Mouse (Mus musculus): ENCODE measurements around the gene Smarca2.

Gene Smarca2

GRCm38 (mm10) chr19:26790386-26791346 lies 185.8 kb downstream of the Smarca2 start:
- DNase-seq: no peak

DNA sequence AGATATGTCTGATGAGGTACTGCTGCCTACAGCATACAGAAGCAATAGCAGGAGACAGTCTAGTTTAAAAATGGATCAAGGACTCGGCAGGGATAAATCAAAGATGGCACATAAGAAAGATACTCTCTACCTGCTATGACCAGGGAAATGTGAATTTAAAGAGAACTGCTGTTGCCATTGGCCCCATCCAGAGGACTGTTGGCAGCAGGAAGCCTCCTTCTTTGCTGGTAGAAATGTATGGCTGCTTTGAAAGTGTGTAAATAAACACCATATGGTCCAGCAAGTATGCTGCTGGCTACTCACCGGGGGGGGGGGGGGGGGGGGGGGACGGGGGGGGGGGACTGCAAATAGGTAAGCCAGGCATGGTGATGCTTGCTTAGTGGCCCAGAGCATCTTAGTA lies 189.5 kb downstream of the Smarca2 start:
- peak; percentile 31 to 37 for DNase-seq

GRCm38 (mm10) chr19:26796006-26796405 lies 191.2 kb downstream of the Smarca2 start:
- no peak for DNase-seq

GRCm38 (mm10) chr19:26804401-26804800 lies 199.6 kb downstream of the Smarca2 start:
- DNase-seq: no peak

- DNase-seq: peak; percentile 22 to 36
Measured at GRCm38 (mm10) chr19:26814629-26815028, 209.8 kb downstream of the Smarca2 start.

GRCm38 (mm10) chr19:26817901-26818300 lies 213.1 kb downstream of the Smarca2 start:
- no peak for DNase-seq
